Mouse (Mus musculus): ENCODE measurements around the gene Mab21l2.

Gene Mab21l2

GRCm38 (mm10) chr3:86548091-86549015 is at the start of gene Mab21l2:
TSS of gene Mab21l2 (minus strand) at chr3:86548629.
- peak; percentile 32 to 40 for DNase-seq

GRCm38 (mm10) chr3:86575312-86575711 is 26.9 kb upstream of the Mab21l2 start:
- no peak for DNase-seq

DNA sequence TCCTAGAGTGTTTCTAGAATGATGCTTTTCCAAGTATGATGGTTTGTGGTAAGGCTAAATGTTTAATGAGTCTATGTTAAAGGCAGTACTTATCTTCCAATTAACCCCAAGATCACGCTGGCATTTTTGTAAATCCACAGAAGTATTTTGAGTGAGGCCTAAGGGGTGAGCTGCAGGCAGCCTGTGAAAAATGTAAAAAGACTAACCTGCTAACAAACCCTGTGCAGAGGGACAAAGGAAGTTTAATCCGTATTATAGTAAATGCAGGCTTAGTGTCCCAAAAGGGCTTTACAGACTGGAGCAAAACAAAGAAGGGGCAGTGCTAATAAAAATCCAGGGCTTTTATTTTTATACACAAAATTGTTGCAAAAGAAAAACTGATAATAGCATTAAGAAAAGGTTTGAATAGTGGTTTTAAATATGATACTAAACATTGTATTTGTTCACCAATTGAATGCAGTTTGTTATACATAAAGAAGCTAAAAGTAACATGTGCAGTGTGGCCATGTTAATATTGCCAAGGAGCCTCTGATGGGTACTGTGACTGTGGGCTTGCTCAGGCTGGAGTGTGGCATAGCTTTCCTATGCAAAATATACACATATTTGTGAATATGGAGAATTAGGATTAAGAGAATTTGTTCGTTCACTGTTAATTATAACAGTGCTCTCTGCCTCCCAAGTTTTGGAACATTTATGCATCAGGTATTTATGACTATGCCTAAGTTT is 24.3 kb upstream of the Mab21l2 start:
- DNase-seq: no peak

GRCm38 (mm10) chr3:86571518-86571917 is 23.1 kb upstream of the Mab21l2 start:
- no peak for DNase-seq

GRCm38 (mm10) chr3:86567312-86567711 is 18.9 kb upstream of the Mab21l2 start:
- DNase-seq: no peak

DNA sequence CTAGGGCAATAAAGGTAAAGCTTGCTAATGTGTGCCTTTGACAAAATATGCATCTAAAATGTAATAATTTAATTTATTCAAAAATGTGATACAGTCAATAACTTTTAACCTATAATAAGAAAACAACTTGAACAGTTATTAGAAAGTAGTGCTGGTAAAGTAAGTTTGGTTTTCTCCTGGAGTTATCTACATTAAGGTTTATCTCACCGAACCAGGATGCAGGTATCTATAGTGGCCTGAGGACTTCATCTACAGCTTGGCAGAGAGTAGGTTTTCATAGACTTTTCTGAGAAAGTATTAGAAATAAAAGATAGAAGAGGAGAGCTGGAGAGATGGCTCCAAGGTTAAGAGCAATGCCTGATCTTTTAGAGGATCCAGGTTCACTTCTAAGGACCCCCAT is 13.0 kb upstream of the Mab21l2 start:
- DNase-seq: no peak

GRCm38 (mm10) chr3:86561023-86561344 is 12.6 kb upstream of the Mab21l2 start:
- DNase-seq: no peak

DNA sequence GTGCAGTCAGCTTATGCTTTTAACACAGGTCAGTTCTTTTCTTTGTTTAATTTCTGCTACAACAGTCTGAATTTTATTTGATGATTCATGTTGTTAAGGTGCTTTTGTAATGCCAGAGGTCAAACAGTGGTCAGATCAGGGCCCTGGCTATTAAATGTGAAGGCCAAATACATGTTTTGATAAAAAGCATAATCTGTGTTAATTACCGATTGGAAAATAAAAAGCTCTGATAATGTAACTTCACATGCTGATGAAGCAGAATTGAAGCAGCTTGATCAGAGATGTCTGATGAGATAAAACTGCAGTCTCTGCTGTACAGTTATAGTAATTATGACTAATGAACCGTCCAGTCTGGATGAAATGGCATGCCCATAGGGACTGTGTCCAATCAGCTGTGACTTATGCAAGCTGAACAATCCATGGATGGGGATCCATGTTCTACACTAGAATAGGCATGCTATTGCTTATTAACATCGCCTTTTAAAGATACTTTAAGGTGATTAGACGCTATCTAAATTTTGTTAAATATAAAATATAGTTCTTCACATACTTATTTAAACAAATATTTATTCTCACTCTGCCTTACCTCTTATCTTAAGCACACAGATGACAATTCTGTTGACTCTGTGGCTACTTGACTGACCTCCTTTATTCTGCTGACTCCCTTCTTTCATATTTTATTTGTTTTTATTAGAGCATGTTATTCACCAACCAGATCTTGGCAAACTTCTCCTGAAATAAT is 12.0 kb upstream of the Mab21l2 start:
- no peak for DNase-seq

DNA sequence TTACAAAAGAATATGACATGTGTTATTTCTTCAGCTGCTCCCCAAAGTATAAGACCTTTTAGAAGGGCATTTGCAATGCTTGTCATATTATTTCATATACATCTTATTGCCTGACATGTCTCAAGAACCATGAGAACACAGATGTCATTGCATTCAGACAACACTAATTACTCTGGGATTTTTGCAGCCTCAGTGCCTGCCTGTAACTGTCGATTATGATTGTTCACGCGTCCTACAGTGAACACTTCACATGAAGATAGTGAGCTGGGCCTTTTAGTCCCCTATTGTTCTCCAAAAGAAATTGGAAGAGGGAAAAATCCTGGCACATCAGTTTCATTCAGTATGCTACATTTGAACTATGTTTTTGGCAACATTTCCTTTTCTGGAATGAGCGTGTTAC is 11.2 kb upstream of the Mab21l2 start:
- no peak for DNase-seq

GRCm38 (mm10) chr3:86558976-86559375 is 10.5 kb upstream of the Mab21l2 start:
- no peak for DNase-seq

DNA sequence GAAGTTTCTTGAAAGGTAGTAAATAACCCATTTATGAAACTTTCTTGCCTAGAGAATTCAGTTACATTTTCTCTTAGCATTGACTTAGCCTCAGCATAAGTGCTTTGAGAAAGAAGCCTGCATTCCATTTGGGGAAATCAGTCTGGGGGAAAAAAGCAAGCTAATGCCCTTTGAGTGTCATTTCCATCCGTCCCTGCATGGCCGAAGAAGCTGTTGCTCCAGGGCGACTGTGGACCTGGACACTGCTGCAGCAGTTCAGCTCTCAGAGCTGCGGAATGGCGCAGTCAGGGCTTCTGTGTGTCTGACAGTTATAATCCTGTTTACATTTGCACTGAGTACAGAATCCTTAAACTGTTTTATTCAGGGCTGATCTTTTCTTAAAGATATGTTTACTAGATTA is 3.7 kb upstream of the Mab21l2 start:
- DNase-seq: no peak

- no peak for DNase-seq
Observed at GRCm38 (mm10) chr3:86551011-86551728, 2.7 kb upstream of the Mab21l2 start.

DNA sequence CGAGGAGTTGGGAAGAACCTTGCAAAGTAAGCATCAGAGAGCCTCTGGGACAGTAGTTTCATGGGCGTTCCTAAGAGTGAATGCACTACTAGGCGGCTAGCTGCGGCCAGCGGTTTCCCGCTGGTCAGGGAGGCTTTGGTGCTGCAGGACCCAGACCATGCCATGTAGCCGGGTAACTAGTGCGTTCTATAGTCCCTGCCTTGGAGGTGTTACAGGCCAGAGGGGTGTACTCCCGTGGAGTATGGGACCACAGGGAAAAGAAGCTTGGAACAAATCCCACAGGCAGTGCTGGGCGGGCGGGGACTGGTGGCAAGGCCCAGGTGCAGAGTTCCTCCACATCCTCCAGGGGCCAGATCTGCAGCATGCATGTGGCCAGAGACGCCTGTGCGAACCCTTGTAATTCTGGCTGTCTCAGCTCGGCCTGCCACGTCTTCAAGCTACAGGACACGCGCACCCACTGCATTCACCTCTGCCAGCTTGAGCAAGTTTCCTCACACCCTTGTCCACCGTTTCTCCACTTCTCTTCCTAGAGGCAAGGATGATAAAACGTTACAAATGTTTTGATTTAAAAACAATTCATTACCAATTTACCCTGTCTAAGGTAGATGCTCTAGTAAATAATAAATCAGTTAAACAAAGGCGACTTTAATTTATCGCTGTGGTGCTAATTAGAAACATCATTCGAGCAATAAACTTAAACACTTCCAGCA is 2.0 kb upstream of the Mab21l2 start:
- DNase-seq: peak in 1 of 2 experiments; percentile 15

- DNase-seq: peak; percentile 20 to 56
Observed at GRCm38 (mm10) chr3:86547251-86547791, 1.1 kb downstream of the Mab21l2 start.

GRCm38 (mm10) chr3:86546471-86547250 is 1.8 kb downstream of the Mab21l2 start:
- peak; percentile 55 to 67 for DNase-seq

- DNase-seq: no peak
Observed at GRCm38 (mm10) chr3:86545945-86546344, 2.5 kb downstream of the Mab21l2 start.

- DNase-seq: peak; percentile 26 to 31
Observed at GRCm38 (mm10) chr3:86544785-86545184, 3.6 kb downstream of the Mab21l2 start.

GRCm38 (mm10) chr3:86541863-86542397 is 6.5 kb downstream of the Mab21l2 start:
- no peak for DNase-seq

DNA sequence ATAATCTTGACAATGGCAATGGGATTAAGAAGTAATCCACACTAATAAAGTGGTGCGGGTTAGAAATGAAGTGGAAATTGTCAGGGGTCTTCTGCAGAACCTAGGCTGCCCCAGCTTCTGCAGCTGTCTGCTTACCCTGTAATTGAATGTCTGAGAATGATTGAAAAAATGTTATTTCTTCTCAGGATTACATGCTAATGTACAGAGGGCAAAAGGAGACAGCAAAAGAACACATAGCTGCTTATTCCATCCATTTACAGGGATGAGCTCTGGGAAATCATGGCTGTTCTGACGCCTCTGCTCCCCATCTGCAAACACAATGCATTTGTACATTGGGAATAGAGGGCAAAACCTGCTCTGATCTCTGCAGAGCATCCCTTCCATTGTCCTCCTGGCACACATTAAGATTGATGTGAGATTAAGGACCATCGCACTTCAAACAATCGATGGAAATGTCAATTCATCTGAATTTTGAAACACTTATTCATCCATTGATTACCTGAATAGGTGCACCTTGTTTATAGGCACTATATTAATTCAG is 7.3 kb downstream of the Mab21l2 start:
- DNase-seq: no peak

DNA sequence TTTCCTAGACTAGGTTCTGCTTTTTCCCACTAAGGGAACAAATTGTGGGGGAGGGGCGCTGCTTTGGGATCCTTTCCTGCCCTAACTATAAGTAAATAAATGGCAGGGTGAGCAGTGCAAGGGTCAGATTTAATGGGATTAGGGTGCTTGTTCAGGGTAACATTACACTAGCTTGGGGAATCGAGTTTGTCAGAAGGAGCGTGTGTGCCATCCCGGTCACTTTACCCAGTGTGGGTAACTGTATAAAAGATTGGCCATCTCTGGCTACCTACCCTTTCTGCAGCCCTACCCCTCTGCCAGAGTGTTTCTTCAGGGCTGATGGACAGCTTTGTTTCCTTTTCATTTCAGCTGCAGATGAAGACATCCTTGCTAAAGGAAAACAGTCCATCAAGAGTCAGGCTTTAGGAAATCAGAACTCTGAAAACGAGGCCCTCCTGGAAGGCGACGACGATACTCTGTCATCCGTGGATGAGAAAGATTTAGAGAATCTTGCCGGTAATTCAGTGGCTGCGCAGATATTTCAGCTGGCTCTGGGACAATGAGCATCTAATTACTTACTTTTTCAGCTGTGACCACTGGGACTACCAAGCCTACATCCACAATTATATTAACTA is 8.8 kb downstream of the Mab21l2 start:
- DNase-seq: no peak

Data from cerebellum, postnatal 36 days (tissue).